ENCODE assay signal across 14 mouse cellular contexts in genomic region chr2:93454334-93454733, GRCm38 (mm10). TPM values are rescaled to one million over a fixed set of nuclear protein-coding genes. Genes with fewer than 3 reads are reported as not detected.
DNase-seq lines count a peak whose midpoint lies in the region; ATAC-seq and TF ChIP-seq lines count a peak whose summit lies in the region.
"Had no signal": no experiment of that assay in that cellular context is flagged by ENCODE, and none has a peak within 500 bp of the region (broad histone marks: within the 10 kb centered on the region; RNA-seq: fewer than 3 reads in every experiment).

No protein-coding gene starts in this region.

- no peaks in the 10 kb centered on the region for H3K27me3 ChIP-seq in heart, embryonic 15.5 days
- no peaks in the 10 kb centered on the region for H3K27me3 ChIP-seq in heart, adult 2 months (ENCODE audit: control insufficient read depth, insufficient read depth, low read length)
- H3K27me3 ChIP-seq in liver, embryonic 16.5 days (ENCODE audit: control insufficient read depth, insufficient read depth, low read depth, low read length) = no peaks in the 10 kb centered on the region
- no peaks in the 10 kb centered on the region for H3K27me3 ChIP-seq in midbrain, embryonic 16.5 days (ENCODE audit: control insufficient read depth, insufficient read depth, low read depth, low read length)

- no peak overlapping the region for H3K9ac ChIP-seq in heart, embryonic 15.5 days
- H3K9ac ChIP-seq in heart, adult 2 months (ENCODE audit: low read depth, low read length) = no peak overlapping the region
- H3K9ac ChIP-seq in liver, embryonic 16.5 days (ENCODE audit: low read depth, low read length) = peak overlapping the region; percentile 56
- no peak overlapping the region for H3K9ac ChIP-seq in midbrain, embryonic 16.5 days (ENCODE audit: low read depth, low read length)
- H3K9ac ChIP-seq: hindbrain, embryonic 13.5 days had no signal

- no peak for TF ChIP-seq EP300 in heart, adult 2 months (IDR thresholded peaks at IDR 0.05; ENCODE audit: insufficient read depth, low read depth, low read length)

- no peak for TF ChIP-seq CTCF in heart, adult 2 months (IDR thresholded peaks at IDR 0.05)

- no peaks in the 10 kb centered on the region for H3K9me3 ChIP-seq in heart, embryonic 15.5 days (replicated peaks)
- no peaks in the 10 kb centered on the region for H3K9me3 ChIP-seq in liver, embryonic 16.5 days (replicated peaks; ENCODE audit: control insufficient read depth, low read length)
- H3K9me3 ChIP-seq in midbrain, embryonic 16.5 days (replicated peaks; ENCODE audit: control insufficient read depth, low read length, poor library complexity, severe bottlenecking) = no peaks in the 10 kb centered on the region
- H3K9me3 ChIP-seq: hindbrain, embryonic 13.5 days; megakaryocyte, embryonic 14.5 days had no signal

- intact Hi-C loops in heart, adult 2 months (cut with DNase I) = no loop called here

- no peak overlapping the region for H3K4me3 ChIP-seq in heart, embryonic 15.5 days
- H3K4me3 ChIP-seq in heart, adult 2 months = no peak overlapping the region
- no peak overlapping the region for H3K4me3 ChIP-seq in liver, embryonic 16.5 days (ENCODE audit: low read depth, low read length)
- H3K4me3 ChIP-seq in midbrain, embryonic 16.5 days (ENCODE audit: low read depth, low read length) = no peak overlapping the region
- H3K4me3 ChIP-seq: hindbrain, embryonic 13.5 days; layer of hippocampus, adult 2 months; megakaryocyte, embryonic 14.5 days had no signal

- no peak for ATAC-seq in heart, embryonic 15.5 days (replicated peaks; ENCODE audit: insufficient number of reproducible peaks, insufficient read depth, low FRiP score, low read depth)
- ATAC-seq in liver, embryonic 16.5 days (ENCODE audit: low read depth) = no peak
- ATAC-seq in midbrain, embryonic 16.5 days = no peak

- WGBS in heart, embryonic 15.5 days = 55% methylated on average over 10 of the region's 10 CpGs
- 63% methylated on average over 10 of the region's 10 CpGs for WGBS in heart, adult 2 months
- 58% methylated on average over 10 of the region's 10 CpGs for WGBS in liver, embryonic 16.5 days (ENCODE audit: insufficient replicate concordance)
- 66% methylated on average over 10 of the region's 10 CpGs for WGBS in midbrain, embryonic 16.5 days

- peaks cover 68% of the 10 kb centered on the region for H3K4me1 ChIP-seq in heart, embryonic 15.5 days (replicated peaks)
- H3K4me1 ChIP-seq in heart, adult 2 months (ENCODE audit: control insufficient read depth, insufficient read depth, low read length) = peaks cover 20% of the 10 kb centered on the region
- peaks cover 96% of the 10 kb centered on the region for H3K4me1 ChIP-seq in liver, embryonic 16.5 days (ENCODE audit: control insufficient read depth, low read depth, low read length)
- H3K4me1 ChIP-seq in midbrain, embryonic 16.5 days (ENCODE audit: control insufficient read depth, insufficient read depth, low read length) = no peaks in the 10 kb centered on the region

- H3K36me3 ChIP-seq in heart, embryonic 15.5 days = no peaks in the 10 kb centered on the region
- no peaks in the 10 kb centered on the region for H3K36me3 ChIP-seq in heart, adult 2 months (ENCODE audit: control insufficient read depth, insufficient read depth, low read length)
- no peaks in the 10 kb centered on the region; the same call in 1 of the 2 replicates for H3K36me3 ChIP-seq in liver, embryonic 16.5 days (ENCODE audit: control insufficient read depth, insufficient read depth)
- no peaks in the 10 kb centered on the region for H3K36me3 ChIP-seq in midbrain, embryonic 16.5 days (ENCODE audit: control insufficient read depth, insufficient read depth, low read length)
- H3K36me3 ChIP-seq: hindbrain, embryonic 13.5 days had no signal

- H3K4me2 ChIP-seq in heart, embryonic 15.5 days = no peak overlapping the region
- peak overlapping the region; percentile 92 for H3K4me2 ChIP-seq in liver, embryonic 16.5 days (ENCODE audit: low read depth, low read length)
- H3K4me2 ChIP-seq in midbrain, embryonic 16.5 days (ENCODE audit: low read length) = no peak overlapping the region
- H3K4me2 ChIP-seq: hindbrain, embryonic 13.5 days had no signal

- TF ChIP-seq POLR2A in heart, adult 2 months (IDR thresholded peaks at IDR 0.05; ENCODE audit: insufficient read depth, low read depth, low read length) = no peak

- 0 out of 2 replicates have a peak, but pooled peaks cover 1% of the 10 kb centered on the region for H3K79me2 ChIP-seq in heart, adult 2 months (replicated peaks; ENCODE audit: control insufficient read depth, insufficient read depth, low read length)

- no peak for DNase-seq in heart, adult 2 months
- DNase-seq in thymus, postnatal 14 days = peak; percentile 43
- no peak for DNase-seq in thymus, postnatal 10 days (ENCODE audit: low spot score in 2 of 2)
- DNase-seq in layer of hippocampus, postnatal 10 days (ENCODE audit: low spot score in 2 of 2) = no peak
- DNase-seq in frontal cortex, postnatal 25 days (ENCODE audit: low spot score in 2 of 2) = no peak
- DNase-seq: B cell, adult 2 months; right cerebral cortex, postnatal 25 days; thymus, adult 18-20 months had no signal

- peak overlapping the region; percentile 20; the same call in 1 of the 2 replicates for H3K27ac ChIP-seq in heart, embryonic 15.5 days
- H3K27ac ChIP-seq in heart, adult 2 months = no peak overlapping the region
- H3K27ac ChIP-seq in liver, embryonic 16.5 days (ENCODE audit: low read length) = peak overlapping the region; percentile 92
- no peak overlapping the region for H3K27ac ChIP-seq in midbrain, embryonic 16.5 days (ENCODE audit: low read length)
- H3K27ac ChIP-seq: hindbrain, embryonic 13.5 days; layer of hippocampus, adult 2 months had no signal

RNA-seq across cellular contexts. Expression of gene Cd82, which starts 8.6 kb away (rescaled TPM):
- 24.4 and 59.4 TPM in 2 replicates for polyA plus RNA-seq in heart, embryonic 15.5 days (2015; fragmentation: Nextera tagmentation; extraction: Ambion mirVana)
- 10 to 100 TPM; 15.2 to 18.7 TPM for total RNA-seq in heart, adult 2 months (2021)
- polyA plus RNA-seq in heart, adult 2 months (2012; rRNA removed) = 28.1 and 31.6 TPM in 2 replicates
- polyA plus RNA-seq in liver, embryonic 16.5 days (2015; fragmentation: Nextera tagmentation; extraction: Ambion mirVana) = 111 and 112 TPM in 2 replicates
- 10 to 100 TPM; 11.4 to 12.4 TPM for total RNA-seq in layer of hippocampus, postnatal 10 days (2021)
- polyA plus RNA-seq in midbrain, embryonic 16.5 days (2015; fragmentation: Nextera tagmentation; extraction: Ambion mirVana) = 19.5 and 22.1 TPM in 2 replicates

Comparison
In these comparisons a context has a peak if more than half of its experiments do, and no peak if none do; other contexts are left out.
1. H3K27ac ChIP-seq: peak in heart, embryonic 15.5 days (single experiment) and liver, embryonic 16.5 days (single experiment); none in heart, adult 2 months (single experiment) and midbrain, embryonic 16.5 days (single experiment).